Mouse (Mus musculus): ENCODE measurements at regions not wholly inside any gene's neighbourhood (a gene's known extent, or its start where the extent isn't known, plus 50 kb on each side); places are given as distances from the start of the nearest gene placed in this dataset.

GRCm38 (mm10) chr9:68268551-68268950 is 385.0 kb upstream of the Rora start:
- DNase-seq, result no peak

- no peak for DNase-seq
These were observed 351.2 kb upstream of the Rora start for GRCm38 (mm10) chr9:68302232-68302925.

GRCm38 (mm10) chr9:68330721-68331120 is 322.9 kb upstream of the Rora start:
- peak in 1 of 2 experiments; percentile 0 for DNase-seq

- DNase-seq, result no peak
These were observed 312.7 kb upstream of the Rora start for GRCm38 (mm10) chr9:68340921-68341320.

- DNase-seq, result no peak
These were observed 312.1 kb upstream of the Rora start for GRCm38 (mm10) chr9:68341511-68341910.

GRCm38 (mm10) chr9:68347426-68347825 is 306.2 kb upstream of the Rora start:
- no peak for DNase-seq

GRCm38 (mm10) chr9:68351466-68351865 is 302.1 kb upstream of the Rora start:
- no peak for DNase-seq

- no peak for DNase-seq
These were observed 299.1 kb upstream of the Rora start for GRCm38 (mm10) chr9:68354470-68354869.

- DNase-seq, result no peak
These were observed 297.5 kb upstream of the Rora start for GRCm38 (mm10) chr9:68356078-68356477.

- DNase-seq, result no peak
These were observed 296.4 kb upstream of the Rora start for GRCm38 (mm10) chr9:68357231-68357630.

- DNase-seq, result no peak
These were observed 286.6 kb upstream of the Rora start for GRCm38 (mm10) chr9:68366973-68367372.

- no peak for DNase-seq
These were observed 286.0 kb upstream of the Rora start for GRCm38 (mm10) chr9:68367556-68367955.

- no peak for DNase-seq
These were observed 280.9 kb upstream of the Rora start for GRCm38 (mm10) chr9:68372726-68373125.

- DNase-seq, result no peak
These were observed 277.4 kb upstream of the Rora start for GRCm38 (mm10) chr9:68376222-68376621.

GRCm38 (mm10) chr9:68381871-68382270 is 271.7 kb upstream of the Rora start:
- no peak for DNase-seq

- DNase-seq, result no peak
These were observed 252.7 kb upstream of the Rora start for GRCm38 (mm10) chr9:68400930-68401329.

- no peak for DNase-seq
These were observed 251.3 kb upstream of the Rora start for GRCm38 (mm10) chr9:68402176-68402845.

- no peak for DNase-seq
These were observed 250.6 kb upstream of the Rora start for GRCm38 (mm10) chr9:68402981-68403380.

GRCm38 (mm10) chr9:68403516-68403915 is 250.1 kb upstream of the Rora start:
- no peak for DNase-seq

GRCm38 (mm10) chr9:68409786-68410185 is 243.8 kb upstream of the Rora start:
- DNase-seq, result no peak

GRCm38 (mm10) chr9:68426286-68426685 is 227.3 kb upstream of the Rora start:
- no peak for DNase-seq

GRCm38 (mm10) chr9:68462755-68463154 is 190.8 kb upstream of the Rora start:
- no peak for DNase-seq

- no peak for DNase-seq
These were observed 189.8 kb upstream of the Rora start for GRCm38 (mm10) chr9:68463637-68464304.

- DNase-seq, result no peak
These were observed 186.9 kb upstream of the Rora start for GRCm38 (mm10) chr9:68466671-68467070.
